Mouse (Mus musculus) kidney, adult 11 months (tissue): ENCODE data around the gene Gm28042.

Source experiments
- DNase-seq: peaks from one replicate; pipeline ENCODE4 v3.0.0; 2022

Gene Gm28042

GRCm38 (mm10) chr2:120012924-120013323, 14.4 kb upstream of the Gm28042 start:
- DNase-seq = no peak

DNA sequence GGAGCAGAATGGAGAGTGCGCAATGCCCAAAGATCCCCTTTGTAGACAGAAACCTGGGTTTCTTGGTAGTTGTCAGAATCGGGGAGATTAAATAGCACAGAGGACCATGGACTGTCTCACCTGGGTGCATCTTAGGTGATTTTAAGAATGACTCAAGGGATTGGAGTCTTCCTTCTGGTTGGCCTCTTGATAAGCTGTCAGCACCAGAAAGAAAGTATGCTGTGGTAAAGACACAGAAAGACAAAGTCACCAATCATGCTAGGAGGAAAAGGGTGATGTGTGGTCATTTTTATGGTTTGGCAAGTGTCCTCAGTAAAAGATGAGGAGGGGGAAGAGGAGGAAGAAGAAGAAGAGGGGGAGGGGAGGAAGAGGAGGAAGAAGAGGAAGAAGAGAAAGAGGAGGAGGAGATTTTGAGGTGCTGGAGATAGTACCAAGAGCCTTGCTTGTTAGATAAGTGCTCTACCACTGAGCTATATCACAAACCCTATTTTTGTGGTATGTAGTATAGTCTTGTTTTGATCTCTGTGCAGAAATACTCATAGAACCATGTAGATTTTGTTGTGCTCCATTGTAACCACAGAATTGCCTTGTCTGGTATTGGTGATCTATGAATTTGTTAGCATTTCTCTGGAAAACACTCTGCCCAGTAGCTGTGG, 13.3 kb upstream of the Gm28042 start:
- no peak for DNase-seq

GRCm38 (mm10) chr2:120015882-120016281, 11.4 kb upstream of the Gm28042 start:
- DNase-seq = no peak

- no peak for DNase-seq
Observed at GRCm38 (mm10) chr2:120017599-120017998, 9.7 kb upstream of the Gm28042 start.

DNA sequence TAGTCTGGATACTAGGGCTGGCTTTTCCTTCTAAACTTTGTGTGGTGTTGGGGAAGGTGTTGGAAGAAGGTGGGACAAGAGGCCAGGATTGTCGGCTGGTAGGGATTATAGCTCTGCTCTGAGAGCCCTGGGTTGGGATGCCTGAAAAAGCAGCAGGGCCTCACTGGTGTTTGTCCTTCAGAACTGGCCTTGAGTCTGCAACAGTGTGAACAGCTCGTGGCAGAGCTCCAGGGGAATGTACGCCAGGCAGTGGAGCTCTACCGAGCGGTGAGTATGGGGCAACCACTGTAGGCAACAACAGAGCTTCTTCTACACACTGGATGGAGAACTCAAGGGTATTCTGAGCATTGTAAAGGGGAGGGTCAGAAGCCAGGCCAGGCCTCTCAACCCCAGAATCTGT, 3.0 kb upstream of the Gm28042 start:
- peak; percentile 22 for DNase-seq

DNA sequence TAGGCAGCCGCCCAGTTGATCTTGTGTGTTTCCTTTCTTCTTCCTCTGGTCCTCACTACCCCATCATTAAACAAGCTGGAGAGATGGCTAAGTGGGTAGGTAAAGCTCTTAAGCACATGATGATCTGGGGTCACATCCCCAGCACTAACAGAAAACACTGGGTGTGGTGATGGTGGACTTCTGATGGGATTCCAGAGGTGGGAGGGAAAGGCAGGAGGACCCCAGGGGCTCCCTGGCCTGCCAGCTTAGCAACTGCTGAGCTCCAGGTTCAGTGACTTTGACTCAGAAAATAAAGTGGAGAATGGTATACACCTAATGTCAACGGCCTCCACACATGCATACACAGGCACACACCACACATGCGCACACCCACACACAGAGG, 648 bp downstream of the Gm28042 start:
- DNase-seq = no peak

DNA sequence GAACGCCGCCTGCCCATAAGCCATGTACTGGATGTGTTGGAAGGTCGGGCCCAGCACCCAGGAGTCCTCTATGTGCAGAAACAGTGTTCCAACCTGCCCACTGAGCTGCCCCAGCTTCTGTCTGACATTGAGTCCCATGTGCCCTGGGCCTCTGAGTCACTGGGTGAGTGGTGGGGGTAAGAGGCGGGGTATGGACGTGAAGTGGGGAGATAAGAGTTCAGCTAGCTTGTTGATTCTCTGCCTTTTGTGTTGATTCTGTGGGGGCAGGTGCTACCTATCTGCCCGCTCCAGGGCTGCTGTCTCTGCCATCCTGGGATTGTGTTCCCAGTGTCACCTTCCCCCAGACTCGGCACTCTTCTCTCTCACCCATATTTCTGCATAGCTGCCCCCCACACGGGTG, 3.1 kb downstream of the Gm28042 start:
- no peak for DNase-seq

GRCm38 (mm10) chr2:120032726-120033467, 5.6 kb downstream of the Gm28042 start, which contains the start of gene Pla2g4b:
Pla2g4b (plus strand) TSS chr2:120033417.
- no peak for DNase-seq

DNA sequence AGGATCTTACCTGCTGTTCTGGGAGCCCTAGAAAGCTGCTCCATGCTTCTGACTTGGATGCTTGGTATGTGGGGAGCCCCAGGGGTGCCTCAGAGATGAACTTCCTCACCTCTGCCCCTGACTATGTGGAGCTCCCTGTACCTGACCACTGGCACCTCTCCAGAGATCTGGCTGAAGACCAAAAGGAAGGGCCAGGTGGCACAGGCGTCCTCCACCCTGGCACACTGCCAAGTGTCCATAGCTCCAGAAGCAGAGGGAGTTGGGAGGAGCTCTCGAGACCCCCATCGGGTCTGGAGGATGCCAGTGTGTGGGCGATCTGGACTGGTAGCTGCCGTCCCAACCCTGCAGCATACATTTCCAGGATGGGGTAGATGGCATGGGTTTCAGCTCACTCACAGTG, 6.4 kb downstream of the Gm28042 start:
- no peak for DNase-seq

DNA sequence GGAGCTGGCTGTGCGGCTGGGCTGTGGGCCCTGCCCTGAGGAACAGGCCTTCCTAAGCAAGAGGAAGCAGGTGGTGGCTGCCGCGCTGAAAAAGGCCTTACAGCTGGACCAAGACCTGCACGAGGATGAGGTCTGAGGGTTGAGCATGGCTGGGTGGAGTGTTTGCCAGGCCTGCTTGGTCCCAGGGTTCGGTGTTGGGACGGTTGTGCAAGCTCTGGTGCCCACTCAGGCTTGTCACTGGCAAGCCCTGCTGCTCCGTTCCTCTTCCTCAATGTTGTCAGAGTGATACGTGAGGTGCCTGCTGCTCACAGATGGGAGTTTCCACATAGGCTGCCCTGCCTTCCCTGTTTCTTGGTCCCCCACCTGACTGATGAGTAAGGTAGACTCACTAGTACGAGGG, 10.5 kb downstream of the Gm28042 start:
- DNase-seq = no peak

- DNase-seq = no peak
Observed at GRCm38 (mm10) chr2:120040991-120041390, 13.7 kb downstream of the Gm28042 start.

GRCm38 (mm10) chr2:120044101-120044603, 16.9 kb downstream of the Gm28042 start:
- peak; percentile 16 for DNase-seq

GRCm38 (mm10) chr2:120044676-120045075, 17.4 kb downstream of the Gm28042 start:
- no peak for DNase-seq

DNA sequence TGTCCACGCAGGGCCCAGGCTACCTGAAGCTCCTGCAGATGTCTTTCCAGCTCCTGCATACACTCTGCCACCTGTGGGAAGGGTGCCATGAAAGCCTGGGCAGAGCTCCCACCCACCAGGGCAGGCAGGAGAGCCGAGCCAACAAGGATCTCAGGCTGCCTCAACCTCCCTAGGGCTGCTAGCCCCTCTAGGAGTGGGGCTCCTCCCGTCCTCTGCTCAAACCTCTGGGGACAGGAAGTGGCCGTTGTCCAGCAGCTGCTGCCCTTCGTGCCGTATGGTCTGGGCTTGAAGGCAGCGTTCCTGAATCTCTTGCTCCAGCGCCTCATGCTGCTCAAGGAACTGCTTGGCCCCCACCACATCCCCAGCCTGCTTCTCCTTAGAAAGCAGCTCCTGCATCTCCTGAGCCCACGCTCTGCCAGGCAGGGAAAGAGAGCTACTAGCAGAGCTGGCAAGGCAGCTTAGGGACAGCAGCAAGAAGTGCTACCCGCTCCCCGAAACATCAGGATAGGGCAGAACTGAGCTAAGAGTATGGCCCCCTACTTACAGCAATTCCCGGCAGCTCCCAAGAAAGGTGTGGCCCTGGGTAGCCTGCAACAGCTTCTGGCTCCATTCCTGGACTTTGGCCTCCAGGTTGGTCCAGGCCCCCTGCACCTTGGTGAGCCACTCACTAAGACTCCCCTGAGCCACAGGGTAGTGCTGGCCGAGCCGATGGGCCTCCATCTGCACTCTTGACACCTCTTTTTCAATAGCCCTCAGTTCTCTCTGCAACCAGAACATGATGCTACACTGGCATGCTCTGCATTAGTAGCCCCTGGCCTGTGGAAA, 19.4 kb downstream of the Gm28042 start:
- DNase-seq = no peak

DNA sequence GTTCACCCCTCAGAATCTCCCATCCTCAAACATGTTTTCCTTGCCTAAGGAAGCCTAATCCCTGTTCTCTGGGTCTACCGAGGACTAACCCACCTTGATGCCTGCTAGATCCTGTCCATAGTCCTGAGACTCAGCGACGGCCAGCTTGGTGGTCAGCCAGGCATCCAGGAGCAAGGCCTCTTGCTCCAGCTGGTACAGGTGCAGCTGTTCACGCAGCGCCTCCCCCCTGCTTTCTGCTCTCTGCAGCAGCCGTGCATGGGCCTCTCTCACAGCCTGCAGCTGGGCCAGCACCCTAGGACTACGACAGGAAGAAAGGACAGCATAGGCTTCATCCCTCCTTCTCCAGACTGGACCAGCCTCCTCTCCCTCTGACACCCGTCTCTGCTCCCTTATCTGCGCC, 20.9 kb downstream of the Gm28042 start:
- no peak for DNase-seq

DNA sequence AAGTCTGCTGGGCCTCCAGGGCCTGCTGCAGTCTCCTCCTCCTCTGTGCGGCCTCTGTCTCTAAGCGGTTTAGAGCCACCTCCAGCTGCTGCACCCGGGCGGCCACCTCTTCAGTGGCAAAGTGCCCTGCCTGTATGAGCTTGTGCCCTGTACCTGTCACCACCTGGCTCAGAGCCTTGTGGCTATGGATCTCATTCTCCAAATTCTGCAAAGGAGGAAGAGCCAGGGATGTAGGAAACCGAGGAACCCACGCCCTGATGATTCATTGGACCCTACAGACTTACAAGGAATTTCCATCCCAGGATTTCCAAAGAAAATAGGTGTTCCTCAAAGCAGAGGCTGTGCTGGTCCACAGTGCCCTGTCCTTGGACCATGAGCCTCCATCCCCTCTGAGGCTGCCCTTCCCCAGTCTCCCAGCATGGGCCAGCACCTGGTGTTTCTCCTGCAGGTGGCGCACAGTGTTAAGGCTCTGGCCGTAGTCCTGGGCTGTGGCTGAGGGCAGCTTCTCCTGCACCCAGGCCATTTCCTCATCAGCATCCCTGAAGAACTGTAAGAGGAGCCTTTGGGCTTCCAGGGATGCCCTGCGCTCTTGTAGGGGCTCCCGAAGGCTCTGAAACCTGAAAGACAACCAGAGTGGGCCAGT, 22.5 kb downstream of the Gm28042 start:
- peak; percentile 28 for DNase-seq

- no peak for DNase-seq
Observed at GRCm38 (mm10) chr2:120051405-120051804, 24.1 kb downstream of the Gm28042 start.

GRCm38 (mm10) chr2:120054771-120055552, 27.7 kb downstream of the Gm28042 start:
- no peak for DNase-seq

DNA sequence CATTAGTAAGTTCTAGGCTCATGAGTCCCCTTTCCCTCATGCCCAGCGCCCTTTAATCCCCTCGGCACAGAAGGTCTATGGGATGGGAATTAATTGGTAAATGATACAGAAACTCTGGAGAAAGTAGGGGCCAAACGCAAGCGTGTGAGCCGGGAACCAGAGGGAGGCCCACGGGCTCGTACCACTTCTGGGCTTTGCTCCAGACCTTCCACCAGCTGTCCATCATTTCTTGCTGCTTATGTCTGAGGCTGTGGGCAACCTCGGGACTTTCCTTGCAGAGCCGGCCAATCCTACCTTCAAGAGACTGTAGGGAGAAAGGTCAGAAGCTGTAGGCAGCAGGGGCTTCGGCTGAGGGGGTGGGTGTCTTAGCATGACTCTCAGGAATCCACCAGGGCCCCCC, 28.6 kb downstream of the Gm28042 start:
- no peak for DNase-seq

DNA sequence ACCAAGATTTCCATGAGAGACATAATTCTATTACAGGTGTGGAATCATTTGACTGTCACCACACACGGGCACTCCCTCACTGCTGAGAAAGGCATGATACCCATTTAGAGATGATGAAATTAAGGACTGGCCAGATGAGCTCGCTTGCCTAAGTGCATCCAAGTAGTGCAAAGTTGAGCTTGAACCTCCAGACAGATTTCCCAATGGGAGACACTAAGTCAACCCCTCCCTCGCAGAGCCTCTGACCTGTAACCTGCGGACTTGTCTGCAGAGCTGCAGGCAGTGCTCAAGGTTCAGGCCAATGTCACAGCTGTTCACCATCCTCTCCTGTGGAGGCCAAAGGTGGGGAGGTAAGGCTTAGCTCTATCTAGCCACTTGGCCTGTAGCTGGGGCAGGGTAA, 31.5 kb downstream of the Gm28042 start:
- no peak for DNase-seq

- DNase-seq = no peak
Observed at GRCm38 (mm10) chr2:120059466-120059865, 32.2 kb downstream of the Gm28042 start.

DNA sequence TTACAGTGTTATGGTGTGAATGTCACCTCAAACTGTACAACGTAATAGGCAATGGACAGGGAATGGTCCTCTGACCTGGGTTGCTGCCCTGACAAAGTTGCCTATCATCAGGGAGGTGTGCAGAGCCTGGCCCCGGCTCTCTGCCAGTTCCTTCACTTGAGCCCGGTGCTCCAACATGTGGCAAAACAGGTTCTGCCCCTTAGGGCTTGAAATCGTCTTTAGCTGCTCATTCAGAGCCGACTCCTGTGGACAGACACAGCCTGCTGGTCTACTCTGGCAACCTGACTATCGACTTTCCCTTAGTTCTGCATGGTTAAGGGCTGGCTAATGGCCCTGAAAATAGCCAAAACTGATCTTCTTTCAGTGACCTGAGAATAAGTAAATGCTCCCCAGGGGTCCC, 32.9 kb downstream of the Gm28042 start:
- DNase-seq = peak; percentile 67
